Mouse (Mus musculus) embryonic facial prominence, embryonic 14.5 days (tissue): ENCODE data around the gene Olfr355. TPM values are rescaled to one million over a fixed set of nuclear protein-coding genes. Genes with fewer than 3 reads are reported as not detected.

Experiments used
- ATAC-seq: fragments of 200-750 bp; cut with Nextera tagmentation; 2 replicates; pipeline ENCODE4 v1.8.0; 2017; ENCODE audit warnings: low read depth, moderate number of reproducible peaks, moderate TSS enrichment
- DNase-seq: peaks from one replicate; pipeline ENCODE4 v3.0.0-alpha.2; 2015; ENCODE audit warnings: low spot score
- H3K27ac ChIP-seq: fragments of 300-500 bp; sonication (generic); replicated peaks from 2 replicates; pipeline ENCODE4 v1.5.1; 2014; ENCODE audit warnings: low read depth, mild to moderate bottlenecking, low read length, moderate library complexity
- H3K27me3 ChIP-seq: fragments of 300-500 bp; sonication (generic); replicated peaks from 2 replicates; pipeline ENCODE4 v1.6.1; 2014; ENCODE audit warnings: low read length; ENCODE audit not compliant: control insufficient read depth, insufficient read depth
- H3K36me3 ChIP-seq: fragments of 300-500 bp; sonication (generic); 2 replicates; pipeline ENCODE4 v1.6.1; 2014; ENCODE audit warnings: low read length, mixed read lengths; ENCODE audit not compliant: control insufficient read depth, insufficient read depth
- H3K4me1 ChIP-seq: fragments of 300-500 bp; sonication (generic); 2 replicates; pipeline ENCODE4 v1.6.1; 2014; ENCODE audit warnings: antibody characterized with exemption, low read length; ENCODE audit not compliant: control insufficient read depth, insufficient read depth
- H3K4me2 ChIP-seq: fragments of 300-500 bp; sonication (generic); 2 replicates; pipeline ENCODE4 v1.6.1; 2014; ENCODE audit warnings: low read depth, mild to moderate bottlenecking, low read length, moderate library complexity, mixed read lengths
- H3K4me3 ChIP-seq: fragments of 300-500 bp; sonication (generic); 2 replicates; pipeline ENCODE4 v1.5.1; 2014; ENCODE audit warnings: low read depth, mild to moderate bottlenecking, low read length
- H3K9ac ChIP-seq: fragments of 300-500 bp; sonication (generic); 2 replicates; pipeline ENCODE4 v1.6.1; 2014; ENCODE audit warnings: low read depth, mild to moderate bottlenecking, low read length, moderate library complexity, mixed read lengths
- H3K9me3 ChIP-seq: fragments of 300-500 bp; sonication (generic); 2 replicates; pipeline ENCODE4 v1.6.1; 2016; ENCODE audit warnings: low read length; ENCODE audit not compliant: control insufficient read depth
- WGBS: fragments of 180-500 bp; shearing (Covaris S2); extraction: QIAGEN DNeasy Blood & Tissue Kit; methylation state at CpG from one replicate; pipeline ENCODE4 v1.1.7; 2014; 5-methylcytosine and 5-hydroxymethylcytosine counted together
- polyA plus RNA-seq: library from polyadenylated mRNA; unstranded; fragments of >200 nt; fragmentation: Nextera tagmentation; extraction: Ambion mirVana; gene quantifications from 2 replicates; pipeline ENCODE4 v1.2.1, GENCODE M21; 2014

Olfr355 gene
- not detected in 2 replicates for polyA plus RNA-seq

- no peak within 1 kb of the TSS for H3K9ac ChIP-seq
- 0 out of 2 replicates have a peak, but pooled peaks cover 3% of the 10 kb centered on the region for H3K9me3 ChIP-seq
- DNase-seq (no peak), ATAC-seq (no peak)
- H3K4me2 ChIP-seq = no peak within 1 kb of the TSS
- H3K27me3 ChIP-seq = no peaks in the 10 kb centered on the region
- H3K4me3 ChIP-seq = no peak within 1 kb of the TSS
- no peaks in the 10 kb centered on the region for H3K4me1 ChIP-seq
- no peak within 1 kb of the TSS for H3K27ac ChIP-seq
- H3K36me3 ChIP-seq = no peaks in the 10 kb centered on the region
Observed at GRCm38 (mm10) chr2:36928797-36929196, at the start of gene Olfr355. Olfr355 (minus strand) TSS chr2:36928897.

- DNase-seq = no peak
- H3K27ac ChIP-seq = no peak within 1 kb of the TSS
- H3K4me2 ChIP-seq = no peak within 1 kb of the TSS
- 79% methylated on average over 2 of the region's 2 CpGs for WGBS
- H3K4me3 ChIP-seq = no peak within 1 kb of the TSS
- no peak for ATAC-seq
- no peaks in the 10 kb centered on the region for H3K27me3 ChIP-seq
- no peaks in the 10 kb centered on the region for H3K4me1 ChIP-seq
- no peaks in the 10 kb centered on the region for H3K36me3 ChIP-seq
- H3K9me3 ChIP-seq = no peaks in the 10 kb centered on the region; the same call in 1 of the 2 replicates
- H3K9ac ChIP-seq = no peak within 1 kb of the TSS
Observed at GRCm38 (mm10) chr2:36936821-36937220, 8.1 kb upstream of the Olfr355 start, which contains the start of gene Olfr356. Olfr356 (plus strand) TSS chr2:36937121.

GRCm38 (mm10) chr2:36905380-36905779 lies 23.3 kb downstream of the Olfr355 start, which contains the start of gene Olfr354:
Olfr354 (plus strand) TSS chr2:36905680.
- no peak for DNase-seq
- Histone ChIP-seq H3K27me3 (no peaks in the 10 kb centered on the region), H3K9ac (no peak within 1 kb of the TSS), H3K4me1 (no peaks in the 10 kb centered on the region), H3K36me3 (no peaks in the 10 kb centered on the region), H3K4me2 (no peak within 1 kb of the TSS), H3K4me3 (no peak within 1 kb of the TSS), H3K27ac (no peak within 1 kb of the TSS), H3K9me3 (no peaks in the 10 kb centered on the region)
- no peak for ATAC-seq

GRCm38 (mm10) chr2:36897114-36897513 lies 31.6 kb downstream of the Olfr355 start:
- H3K36me3 ChIP-seq = no peaks in the 10 kb centered on the region
- no peaks in the 10 kb centered on the region for H3K4me1 ChIP-seq
- H3K27ac ChIP-seq = no peak overlapping the region
- H3K27me3 ChIP-seq = no peaks in the 10 kb centered on the region
- DNase-seq (no peak), ATAC-seq (no peak)
- H3K4me3 ChIP-seq = no peak overlapping the region
- H3K4me2 ChIP-seq = no peak overlapping the region
- H3K9me3 ChIP-seq = 0 out of 2 replicates have a peak, but pooled peaks cover 4% of the 10 kb centered on the region
- H3K9ac ChIP-seq = no peak overlapping the region

GRCm38 (mm10) chr2:36892836-36893235 lies 35.9 kb downstream of the Olfr355 start, which contains the start of gene Olfr353:
Olfr353 (minus strand) TSS chr2:36892936.
- H3K4me1 ChIP-seq = no peaks in the 10 kb centered on the region
- no peaks in the 10 kb centered on the region for H3K36me3 ChIP-seq
- H3K9me3 ChIP-seq = 0 out of 2 replicates have a peak, but pooled peaks cover 4% of the 10 kb centered on the region
- no peak for ATAC-seq
- H3K4me3 ChIP-seq = no peak within 1 kb of the TSS
- no peaks in the 10 kb centered on the region for H3K27me3 ChIP-seq
- no peak for DNase-seq
- no peak within 1 kb of the TSS for H3K27ac ChIP-seq
- H3K4me2 ChIP-seq = no peak within 1 kb of the TSS
- no peak within 1 kb of the TSS for H3K9ac ChIP-seq

Other genes starting within 250 kb of the Olfr355 start
- gene Olfr346, start 243.1 kb downstream of the Olfr355 start, polyA plus RNA-seq = not detected in 2 replicates
- not detected in 2 replicates for gene Olfr347, start 197.0 kb downstream of the Olfr355 start, polyA plus RNA-seq
- not detected in 2 replicates for gene Olfr348, start 144.6 kb downstream of the Olfr355 start, polyA plus RNA-seq
- gene Olfr50, start 138.4 kb downstream of the Olfr355 start, polyA plus RNA-seq = 0.09 and 0.25 TPM in 2 replicates
- not detected in 2 replicates for gene Olfr3, start 111.9 kb downstream of the Olfr355 start, polyA plus RNA-seq
- gene Olfr350, start 82.6 kb downstream of the Olfr355 start, polyA plus RNA-seq = not detected in 2 replicates
- not detected in 2 replicates for gene Olfr351, start 66.2 kb downstream of the Olfr355 start, polyA plus RNA-seq
- not detected in 2 replicates for gene Olfr352, start 60.4 kb downstream of the Olfr355 start, polyA plus RNA-seq
- gene Olfr353, start 36.0 kb downstream of the Olfr355 start, polyA plus RNA-seq = not detected in 2 replicates
- not detected in 2 replicates for gene Olfr354, start 23.2 kb downstream of the Olfr355 start, polyA plus RNA-seq
- gene Olfr356, start 8.2 kb upstream of the Olfr355 start, polyA plus RNA-seq = not detected in 2 replicates
- gene Olfr357, start 64.9 kb upstream of the Olfr355 start, polyA plus RNA-seq = not detected in 2 replicates
- gene Olfr358, start 80.4 kb upstream of the Olfr355 start, polyA plus RNA-seq = 0.06 TPM in 1 of 2 replicates, not detected in the other
- not detected in 2 replicates for gene Olfr360, start 136.8 kb upstream of the Olfr355 start, polyA plus RNA-seq
- not detected in 2 replicates for gene Olfr361, start 160.4 kb upstream of the Olfr355 start, polyA plus RNA-seq
- gene Olfr362, start 189.0 kb upstream of the Olfr355 start, polyA plus RNA-seq = not detected in 2 replicates
- gene Olfr364-ps1, start 210.4 kb upstream of the Olfr355 start, polyA plus RNA-seq = not detected in 2 replicates